Mouse (Mus musculus): ENCODE measurements around the gene Cd1d1.
"Not testable (repeated sequence)": the region's sequence is repeated elsewhere in the genome, so short reads cannot be mapped to it uniquely, and the experiment has no call there.

Gene Cd1d1

DNA sequence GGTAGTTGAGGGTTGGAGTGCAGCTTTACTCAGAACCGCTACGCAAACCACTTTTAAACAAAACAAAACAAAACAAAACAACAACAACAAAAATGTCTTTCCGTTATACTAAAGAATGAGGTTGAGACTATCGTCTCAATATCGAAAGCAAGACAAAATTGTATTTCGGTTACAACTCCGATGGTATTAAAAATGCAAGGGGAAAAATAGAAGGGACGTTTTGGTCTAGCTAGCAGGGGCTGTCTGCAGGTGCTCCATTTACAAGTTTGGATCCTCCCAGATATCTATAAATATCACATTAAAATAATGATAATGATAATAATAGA is at the start of gene Cd1d1:
Cd1d1 (minus strand) TSS at position 27 of the 326 bp plus-strand sequence.
- no peak for DNase-seq (ENCODE audit: extremely low read depth, low read depth)

DNA sequence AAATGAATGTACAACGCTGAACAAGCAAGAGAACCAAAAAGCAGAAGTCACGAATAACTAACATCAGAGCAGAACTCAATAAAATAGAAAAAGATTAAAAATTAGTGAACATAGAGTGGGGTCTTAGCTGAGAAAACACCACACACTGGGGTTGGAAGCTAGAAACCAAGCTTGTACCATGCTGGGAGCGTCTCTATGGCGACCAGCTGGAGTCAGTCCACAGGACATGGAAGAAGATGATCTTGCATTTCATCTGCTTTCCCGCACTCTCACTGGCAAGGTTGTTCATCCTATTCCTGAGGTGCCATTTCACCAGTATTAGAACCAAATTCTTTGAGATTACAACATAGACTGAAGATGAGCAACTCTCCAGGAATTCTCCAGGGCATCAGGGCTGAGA is 48.6 kb upstream of the Cd1d1 start:
- DNase-seq (ENCODE audit: extremely low read depth, low read depth) = no peak

DNA sequence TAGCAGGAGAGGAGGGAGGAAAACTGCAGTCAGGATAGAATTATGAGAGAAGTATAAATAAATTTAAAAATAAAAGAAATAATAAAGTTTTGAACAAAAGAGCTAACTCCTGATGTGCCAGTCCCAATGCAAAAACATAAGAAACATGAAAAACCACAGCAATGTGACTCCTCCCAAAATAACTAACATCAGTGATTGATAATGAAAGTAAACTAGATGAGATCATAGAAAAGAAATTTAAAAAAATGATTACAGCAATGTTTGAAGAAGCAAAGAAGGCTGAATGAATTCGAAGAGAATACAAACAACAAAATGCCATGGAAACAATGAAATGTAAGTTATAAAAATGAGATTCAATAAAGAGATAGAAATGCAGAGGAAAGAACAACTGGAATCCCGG is 42.5 kb upstream of the Cd1d1 start:
- no peak for DNase-seq (ENCODE audit: extremely low read depth, low read depth)

DNA sequence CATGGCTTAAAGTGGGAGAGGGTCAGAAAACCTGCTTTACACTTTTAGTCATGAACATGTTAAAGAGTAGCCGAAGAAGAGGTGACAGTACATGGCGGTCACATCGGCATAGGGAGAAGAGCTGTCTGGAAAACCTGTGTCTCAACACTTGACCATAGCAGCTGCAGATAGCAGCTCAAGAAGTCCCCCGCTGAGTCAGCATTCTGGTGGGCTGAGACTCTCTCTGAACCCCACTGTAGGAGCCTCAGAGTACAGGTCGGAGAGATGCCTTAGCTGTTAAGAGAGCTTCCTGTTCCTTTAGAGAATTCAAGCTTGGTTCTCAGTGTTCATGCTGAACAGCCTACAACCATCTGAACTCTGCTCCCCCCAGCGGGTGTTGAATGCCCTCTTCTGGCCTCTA is 39.3 kb upstream of the Cd1d1 start:
- DNase-seq (ENCODE audit: extremely low read depth, low read depth) = no peak

DNA sequence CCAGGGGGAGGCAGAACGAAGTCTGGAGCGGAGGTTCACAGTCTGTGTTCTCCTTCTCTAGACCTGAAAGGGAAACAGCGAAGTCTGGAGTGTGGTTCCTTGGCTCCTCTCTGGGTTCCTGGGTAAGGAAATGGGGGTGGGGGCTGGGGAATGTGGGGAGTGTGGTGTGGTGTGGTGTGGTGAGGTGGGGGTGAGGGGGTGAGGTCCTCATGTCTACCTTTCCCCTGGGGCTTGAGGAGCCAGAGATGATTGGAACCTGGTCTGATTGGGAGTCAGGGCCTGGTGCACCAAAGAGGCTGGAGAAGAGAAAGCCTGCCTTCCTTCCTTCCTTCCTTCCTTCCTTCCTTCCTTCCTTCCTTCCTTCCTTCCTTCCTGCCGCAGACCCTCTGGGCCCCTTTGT is 34.8 kb upstream of the Cd1d1 start:
- DNase-seq (ENCODE audit: extremely low read depth, low read depth) = no peak

DNA sequence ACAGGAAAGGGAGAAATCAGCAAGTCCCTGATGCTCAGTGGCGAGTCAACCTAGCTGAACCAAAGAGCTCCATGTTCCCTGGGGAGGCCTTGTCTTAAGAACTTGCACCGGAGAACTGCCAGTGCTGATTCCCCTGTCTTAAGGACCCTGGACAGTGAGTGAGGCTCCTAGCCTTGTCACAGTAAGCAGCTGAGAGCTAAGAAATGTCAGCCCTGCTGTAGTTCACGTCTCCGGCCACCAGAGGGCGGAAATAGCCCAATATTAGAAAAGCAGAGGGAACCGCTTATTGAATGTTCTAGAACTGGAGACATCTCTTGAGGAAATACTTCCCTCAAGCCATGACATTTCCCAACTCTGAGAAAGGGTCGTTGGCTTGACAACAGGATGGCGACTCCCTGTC is 34.1 kb upstream of the Cd1d1 start:
- peak; percentile 41 for DNase-seq (ENCODE audit: extremely low read depth, low read depth)

DNA sequence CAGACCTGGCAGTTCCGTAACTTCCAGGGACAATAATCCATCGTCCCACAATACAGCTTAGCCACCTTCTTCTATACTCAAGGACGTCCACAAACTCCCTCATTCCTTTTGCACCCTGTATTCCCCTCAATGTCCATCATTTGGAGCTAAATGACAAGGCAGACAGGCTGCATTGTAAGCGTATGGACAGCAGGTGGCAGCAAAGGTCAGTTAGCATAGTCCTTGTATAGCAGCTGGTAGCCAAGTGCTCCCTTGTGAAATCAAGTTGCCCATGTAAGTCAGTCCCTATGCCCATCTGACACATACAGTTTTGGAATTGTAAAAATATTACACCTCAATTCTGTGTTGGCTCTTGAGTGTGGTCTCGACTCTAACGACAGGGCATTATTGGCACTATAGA is 31.6 kb upstream of the Cd1d1 start:
- peak; percentile 30 for DNase-seq (ENCODE audit: extremely low read depth, low read depth)

DNA sequence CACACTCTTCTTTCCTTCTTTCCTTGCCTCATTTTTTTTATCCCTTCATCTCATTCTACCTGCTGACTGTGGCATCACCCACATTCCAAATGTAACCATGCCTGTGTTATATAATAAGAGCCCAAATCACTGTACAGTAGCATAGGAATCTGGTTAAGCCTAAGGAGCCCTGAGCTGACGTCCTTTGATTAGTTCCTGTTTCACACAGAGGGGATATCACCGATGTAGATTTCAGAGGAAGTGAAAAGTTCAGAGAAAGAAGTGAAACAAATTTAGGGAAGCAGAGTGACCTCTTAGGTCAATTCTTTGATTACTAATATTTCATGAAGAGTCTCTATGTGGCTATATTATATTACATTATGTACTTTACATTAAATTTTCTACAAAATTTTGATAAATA is 18.5 kb upstream of the Cd1d1 start:
- no peak for DNase-seq (ENCODE audit: extremely low read depth, low read depth)

DNA sequence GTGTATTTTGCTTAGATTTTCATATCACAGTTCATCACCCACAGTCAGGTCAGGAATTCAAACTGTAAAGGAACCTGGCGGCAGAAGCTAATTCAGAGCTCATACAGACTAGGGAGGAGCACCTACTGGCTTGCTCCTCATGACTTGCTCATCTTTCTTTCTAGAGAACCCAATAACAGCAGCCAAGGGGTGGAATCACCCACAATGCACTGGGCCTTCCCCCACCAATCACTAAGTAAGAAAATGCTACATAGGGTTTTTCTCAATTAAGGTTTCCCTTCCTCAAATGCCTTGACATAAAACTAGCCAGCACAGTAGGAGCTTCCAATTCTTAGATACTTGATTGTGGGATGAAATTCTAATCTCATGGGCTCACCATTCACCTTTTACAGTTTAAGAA is 17.8 kb upstream of the Cd1d1 start:
- no peak for DNase-seq (ENCODE audit: extremely low read depth, low read depth)

DNA sequence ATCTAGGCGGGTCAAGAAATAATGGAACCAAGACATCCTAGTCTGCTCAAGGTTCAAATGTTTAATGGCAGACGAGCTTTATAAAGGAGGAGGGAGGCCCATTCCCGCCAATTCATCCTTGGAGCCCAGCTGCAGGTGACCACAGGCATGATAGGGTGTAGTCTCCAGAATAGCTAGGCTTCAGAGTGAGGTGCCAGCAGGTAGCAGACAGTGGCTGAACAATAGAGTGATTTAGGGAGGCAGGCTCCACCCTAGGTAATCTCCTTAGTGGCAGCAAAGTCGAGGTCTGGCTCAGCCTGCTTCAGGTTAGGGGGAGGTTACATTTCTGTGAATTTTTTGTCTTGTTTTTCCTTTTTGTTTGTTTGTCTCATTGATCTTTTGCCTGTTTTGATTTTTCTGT is 16.7 kb upstream of the Cd1d1 start:
- DNase-seq (ENCODE audit: extremely low read depth, low read depth) = no peak

DNA sequence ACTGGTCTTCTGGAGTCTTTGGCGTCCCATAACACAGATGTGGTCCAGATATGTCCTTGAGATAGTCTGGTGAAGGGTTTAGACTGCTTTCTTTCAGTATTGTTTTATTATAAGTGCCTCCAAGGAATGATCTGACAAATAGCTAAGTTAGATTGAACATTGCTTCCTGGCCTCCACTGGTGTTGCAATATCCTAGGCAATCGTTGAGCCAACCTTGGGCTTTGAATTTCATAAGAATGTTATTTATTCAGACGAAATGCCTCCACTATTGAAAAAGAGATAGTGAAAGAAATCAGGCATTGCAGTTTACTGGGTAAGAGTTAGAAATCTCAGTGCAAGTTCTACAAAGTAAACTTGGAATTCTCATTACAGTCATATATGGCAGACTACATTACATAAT is 13.2 kb upstream of the Cd1d1 start:
- not testable (repeated sequence) for DNase-seq (ENCODE audit: extremely low read depth, low read depth)

DNA sequence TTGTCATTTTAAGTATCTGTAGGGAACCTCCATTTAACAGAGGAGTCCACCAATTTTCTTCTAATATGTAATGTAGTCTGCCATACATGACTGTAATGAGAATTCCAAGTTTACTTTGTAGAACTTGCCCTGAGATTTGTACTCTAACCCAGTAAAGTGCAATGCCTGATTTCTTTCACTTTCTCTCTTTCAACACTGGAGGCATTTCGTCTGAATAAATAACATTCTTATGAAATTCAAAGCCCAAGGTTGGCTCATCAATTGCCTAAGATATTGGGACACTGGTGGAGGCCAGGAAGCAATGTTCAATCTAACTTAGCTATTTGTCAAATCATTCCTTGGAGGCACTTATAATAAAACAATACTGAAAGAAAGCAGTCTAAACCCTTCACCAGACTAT is 9.0 kb upstream of the Cd1d1 start:
- not testable (repeated sequence) for DNase-seq (ENCODE audit: extremely low read depth, low read depth)

DNA sequence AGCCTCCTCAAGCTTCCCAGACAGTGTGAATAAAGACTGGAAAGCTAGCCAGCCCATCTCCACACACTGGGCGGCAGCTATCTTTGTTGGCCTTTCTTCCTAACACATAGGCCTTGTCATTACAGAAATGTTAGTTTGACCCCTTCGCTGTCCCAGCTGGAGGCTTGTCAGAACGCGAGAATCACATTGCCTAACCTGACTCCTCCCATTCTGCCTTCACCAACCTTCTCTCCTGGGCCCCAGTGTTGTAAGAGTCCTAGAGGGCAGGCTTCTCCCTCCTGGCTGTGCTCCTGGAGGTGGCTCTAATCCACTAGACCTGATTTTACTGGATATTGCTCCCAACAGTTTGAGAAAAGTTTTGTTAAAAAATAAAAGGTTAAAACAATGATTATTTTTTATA is 1.4 kb upstream of the Cd1d1 start:
- DNase-seq (ENCODE audit: extremely low read depth, low read depth) = no peak

DNA sequence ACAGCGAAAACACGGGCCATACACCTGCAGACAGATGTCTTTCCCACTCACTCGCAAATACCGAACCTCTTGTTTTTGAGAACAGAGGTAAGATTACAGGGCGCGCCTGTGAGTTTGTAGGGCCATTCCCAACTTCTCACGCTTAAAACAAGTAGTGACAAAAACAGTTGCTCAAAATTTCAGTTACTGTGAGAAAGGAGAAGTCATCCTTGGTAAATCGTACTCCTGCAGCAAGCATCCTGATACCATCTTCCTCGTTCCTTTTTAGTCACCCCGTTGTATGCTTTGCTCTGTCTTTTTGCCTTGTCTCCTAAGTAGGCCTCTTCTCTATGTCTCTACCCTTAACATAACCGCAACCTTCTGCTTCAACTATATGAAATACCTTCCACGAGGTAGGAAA is 810 bp upstream of the Cd1d1 start:
- DNase-seq (ENCODE audit: extremely low read depth, low read depth) = peak; percentile 41

DNA sequence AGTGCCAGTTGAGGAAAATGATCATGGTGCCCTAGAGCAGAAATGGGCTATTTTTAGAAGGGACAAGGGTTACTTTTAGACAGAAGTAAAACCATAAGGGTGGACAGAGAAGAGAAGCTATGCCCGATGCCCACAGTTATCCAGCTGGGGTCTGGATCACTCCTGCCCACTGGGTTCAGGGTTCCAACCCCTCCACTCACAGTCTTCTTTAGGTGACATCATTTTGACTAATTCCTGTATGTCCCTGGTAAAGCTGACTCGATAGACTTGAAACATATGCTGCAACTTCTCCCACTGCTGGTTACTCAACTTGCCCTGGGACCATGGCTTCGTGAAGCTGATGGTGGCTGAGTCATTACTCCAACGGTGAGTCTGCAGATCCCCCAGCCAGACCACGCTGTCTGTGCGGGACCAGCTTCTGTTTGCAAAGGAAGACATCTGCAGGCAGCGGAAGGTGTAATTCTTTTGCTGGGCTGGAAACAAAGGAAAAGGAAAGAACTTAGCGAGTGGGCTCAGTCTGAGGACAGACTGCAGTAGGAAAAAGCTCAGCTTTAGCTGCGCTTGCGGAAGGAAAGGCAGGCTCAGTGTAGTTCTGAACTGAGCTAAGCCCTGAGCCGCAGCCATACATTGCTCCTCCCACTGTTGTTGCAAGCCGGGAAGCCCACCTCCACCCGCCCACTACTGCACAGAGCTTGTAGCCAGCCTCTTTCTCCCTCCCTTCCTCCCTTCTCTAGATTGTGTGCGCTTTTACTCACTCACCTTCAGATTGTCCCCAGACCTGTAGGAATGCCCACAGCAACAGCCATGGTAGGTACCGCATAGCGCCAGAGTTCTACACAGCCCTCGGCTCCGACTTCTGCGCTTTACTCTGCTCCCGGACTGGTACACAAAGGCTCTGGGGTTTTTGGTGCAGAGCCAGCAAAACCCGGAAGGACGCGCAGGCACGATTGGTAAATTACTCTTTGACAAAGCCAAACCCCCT is 517 bp downstream of the Cd1d1 start:
- DNase-seq (ENCODE audit: extremely low read depth, low read depth) = peak; percentile 73

DNA sequence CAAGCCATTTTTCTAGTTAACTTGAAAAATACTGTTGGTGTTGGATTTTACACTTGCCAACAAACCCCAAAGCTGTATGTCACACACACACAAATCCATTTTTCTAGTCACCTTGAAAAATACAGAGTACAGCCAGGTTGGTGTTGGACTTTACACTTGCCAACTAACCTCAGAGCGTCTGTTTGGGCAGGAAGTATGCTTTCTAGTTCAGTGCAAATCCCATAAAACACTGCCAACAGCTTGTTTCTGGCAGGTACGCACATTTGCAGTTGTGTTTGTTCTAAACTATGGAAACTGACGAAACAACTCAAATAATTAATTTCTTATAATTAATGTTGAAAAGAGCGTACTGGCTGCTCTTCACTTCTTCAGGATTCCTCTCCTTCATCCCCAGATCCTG is 3.1 kb downstream of the Cd1d1 start:
- no peak for DNase-seq (ENCODE audit: extremely low read depth, low read depth)

DNA sequence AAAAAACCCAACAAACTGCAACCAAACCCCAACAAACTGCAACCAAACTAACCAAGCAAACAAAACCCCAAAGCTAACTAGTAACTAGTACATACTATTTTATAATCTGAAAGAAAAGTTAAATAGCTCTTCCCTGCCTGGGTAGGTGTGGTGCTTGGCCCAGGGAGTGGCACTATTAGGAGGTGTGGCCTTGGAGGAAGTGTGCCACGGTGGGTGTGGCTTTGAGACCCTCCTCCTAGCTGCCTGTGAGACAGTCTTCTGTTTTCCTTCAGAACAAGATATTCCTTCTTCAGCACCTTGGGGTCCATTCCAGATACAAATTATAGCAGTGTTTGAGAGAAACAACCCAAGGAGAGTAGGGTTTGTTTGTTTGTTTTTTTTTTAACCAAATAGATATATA is 3.9 kb downstream of the Cd1d1 start:
- DNase-seq (ENCODE audit: extremely low read depth, low read depth) = no peak

DNA sequence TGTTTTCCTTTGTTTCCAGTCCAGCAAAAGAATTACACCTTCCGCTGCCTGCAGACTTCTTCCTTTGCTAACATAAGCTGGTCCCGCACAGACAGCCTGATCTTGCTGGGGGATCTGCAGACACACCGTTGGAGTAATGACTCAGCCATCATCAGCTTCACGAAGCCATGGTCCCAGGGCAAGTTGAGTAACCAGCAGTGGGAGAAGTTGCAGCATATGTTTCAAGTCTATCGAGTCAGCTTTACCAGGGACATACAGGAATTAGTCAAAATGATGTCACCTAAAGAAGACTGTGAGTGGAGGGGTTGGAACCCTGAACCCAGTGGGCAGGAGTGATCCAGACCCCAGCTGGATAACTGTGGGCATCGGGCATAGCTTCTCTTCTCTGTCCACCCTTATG is 12.3 kb downstream of the Cd1d1 start:
- DNase-seq (ENCODE audit: extremely low read depth, low read depth) = not testable (repeated sequence)

DNA sequence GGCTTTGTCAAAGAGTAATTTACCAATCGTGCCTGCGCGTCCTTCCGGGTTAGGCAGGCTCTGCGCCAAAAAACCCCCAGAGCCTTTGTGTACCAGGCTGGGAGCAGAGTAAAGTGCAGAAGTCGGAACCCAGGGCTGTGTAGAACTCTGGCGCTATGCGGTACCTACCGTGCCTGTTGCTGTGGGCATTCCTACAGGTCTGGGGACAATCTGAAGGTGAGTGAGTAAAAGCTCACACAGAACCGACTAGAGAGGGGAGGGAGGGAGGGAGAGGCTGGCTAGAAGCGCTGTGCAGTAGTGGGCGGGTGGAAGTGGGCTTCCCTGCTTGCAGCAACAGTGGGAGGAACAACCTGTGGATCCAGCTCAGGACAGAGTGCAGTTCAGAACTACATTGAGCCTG is 12.8 kb downstream of the Cd1d1 start:
- DNase-seq (ENCODE audit: extremely low read depth, low read depth) = no peak

DNA sequence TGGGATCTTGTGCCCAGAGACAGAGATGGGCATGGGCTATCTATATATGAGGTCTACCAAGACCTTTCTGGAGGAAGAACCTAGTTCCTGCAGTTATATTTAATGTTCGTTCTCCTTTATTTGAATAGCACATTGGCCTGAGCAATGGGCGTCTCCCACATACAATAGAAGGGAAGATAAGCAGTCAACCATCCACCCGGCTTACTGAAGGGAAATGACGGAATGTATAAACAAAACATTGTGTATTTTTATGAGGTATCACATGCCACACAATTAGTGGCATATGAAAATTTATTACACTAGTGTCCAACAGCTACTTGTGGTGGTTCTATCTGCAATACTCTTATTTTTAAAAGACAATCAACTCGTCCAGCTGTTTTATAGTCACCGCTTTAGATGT is 15.9 kb downstream of the Cd1d1 start:
- DNase-seq (ENCODE audit: extremely low read depth, low read depth) = no peak

DNA sequence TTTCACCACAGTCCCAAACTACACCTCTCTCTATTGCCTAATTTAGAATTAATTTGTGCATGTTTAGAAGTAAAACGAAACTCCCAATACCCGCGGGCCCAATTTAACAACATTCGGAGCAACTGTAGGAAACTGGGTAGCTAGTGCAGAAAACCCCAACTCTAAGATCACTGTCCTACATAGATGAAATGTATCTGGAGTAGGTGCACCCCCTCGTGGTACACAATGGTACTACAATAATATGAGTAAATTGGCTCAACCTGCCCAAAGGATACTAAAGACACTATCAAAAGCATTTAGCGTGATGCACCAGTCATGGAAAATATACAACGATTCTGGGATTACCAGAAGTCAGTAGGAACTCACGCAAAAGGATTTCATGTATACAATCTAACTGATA is 22.7 kb downstream of the Cd1d1 start:
- DNase-seq (ENCODE audit: extremely low read depth, low read depth) = peak; percentile 65

DNA sequence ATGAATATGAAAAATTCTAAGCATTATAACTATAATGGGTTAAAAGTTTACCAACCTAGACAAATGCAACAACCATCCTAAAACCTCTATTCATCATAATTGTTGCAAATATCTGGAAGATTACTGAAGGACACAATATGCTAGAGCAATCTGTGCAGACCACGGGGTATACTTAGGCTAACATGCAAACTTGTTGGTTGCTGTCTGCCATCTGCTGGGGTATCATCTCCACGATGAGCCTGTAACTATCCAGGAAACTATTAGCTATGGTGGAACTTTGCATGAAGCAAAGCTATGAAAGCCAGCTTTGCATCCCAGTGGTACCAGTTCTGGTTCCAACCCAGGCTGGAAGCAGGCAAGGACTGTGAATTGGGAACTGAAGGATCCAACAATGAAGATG is 24.1 kb downstream of the Cd1d1 start:
- DNase-seq (ENCODE audit: extremely low read depth, low read depth) = no peak

DNA sequence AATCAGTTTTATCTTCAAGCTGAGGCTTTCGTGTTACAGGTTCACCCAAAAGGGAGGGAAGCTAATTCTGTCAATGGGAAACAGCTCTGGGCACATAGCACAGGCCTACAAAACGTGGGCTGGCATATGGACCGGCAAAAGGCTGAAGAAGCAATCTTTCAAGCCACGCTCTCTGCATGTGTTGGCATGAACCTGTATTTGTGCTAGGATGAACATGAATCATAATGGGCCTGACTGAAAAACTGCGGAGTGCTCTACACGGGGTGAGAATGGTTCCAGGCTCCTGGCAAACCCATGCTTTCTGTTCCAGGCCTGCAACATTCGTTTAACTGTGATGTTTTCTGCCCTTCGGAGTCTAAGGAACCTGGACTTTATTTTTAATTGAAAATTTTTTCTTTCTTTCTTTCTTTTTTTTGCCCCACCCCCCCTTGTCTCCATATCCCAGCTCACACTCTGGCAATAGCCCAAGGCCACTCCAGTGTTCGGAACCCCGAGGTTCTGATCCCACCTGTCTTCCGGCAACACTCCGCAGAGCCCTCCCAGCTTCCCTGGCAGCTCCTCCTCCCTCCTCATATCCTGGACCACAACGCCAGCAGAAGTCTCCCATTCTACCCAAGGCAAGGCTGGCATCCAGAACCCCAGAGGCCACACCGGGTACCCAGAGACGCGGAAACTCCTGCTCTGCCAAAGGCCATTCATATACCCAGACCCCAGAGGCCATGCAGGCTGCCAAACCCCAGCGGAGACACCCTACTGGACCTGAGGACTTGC is 36.4 kb downstream of the Cd1d1 start:
- DNase-seq (ENCODE audit: extremely low read depth, low read depth) = no peak

All from MEL-GATA-1-ER (cell line).